Mouse (Mus musculus): ENCODE measurements around the gene Tnrc6c. TPM values are rescaled to one million over a fixed set of nuclear protein-coding genes. Genes with fewer than 3 reads are reported as not detected.

The Tnrc6c gene
- polyA plus RNA-seq, 1 experiment from 2014 or later, result 12.6 TPM

DNA sequence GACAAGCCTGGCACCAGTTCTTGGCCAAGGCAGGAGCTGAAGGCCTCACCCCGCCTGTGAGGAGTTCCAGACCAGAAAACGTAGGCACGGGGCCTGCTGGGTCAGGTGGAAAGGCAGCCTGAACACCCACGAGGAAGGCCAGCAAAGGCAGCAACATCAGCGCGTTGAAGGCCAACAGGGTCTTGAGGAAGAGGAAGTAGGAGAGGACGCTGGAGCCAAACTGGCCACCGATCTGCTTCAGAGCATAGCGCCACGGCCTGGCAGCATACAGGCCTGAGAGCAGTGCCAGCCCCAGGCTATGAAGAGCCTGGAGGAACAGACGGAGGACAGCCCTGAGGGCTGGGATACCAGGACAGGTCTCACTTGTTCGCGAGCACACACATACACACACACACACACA, 121.5 kb downstream of the Tnrc6c start:
- ATAC-seq (replicated peaks; ENCODE audit: low FRiP score, low TSS enrichment, low read depth) (no peak), DNase-seq (ENCODE audit: low spot score) (no peak)
- H3K4me1 ChIP-seq (replicated peaks; ENCODE audit: control insufficient read depth, insufficient read depth, low read length), result peaks cover 13% of the 10 kb centered on the region
- 90% methylated on average over 13 of the region's 13 CpGs for WGBS
- H3K9me3 ChIP-seq (ENCODE audit: control insufficient read depth, low read length), result no peaks in the 10 kb centered on the region
- no peaks in the 10 kb centered on the region for H3K27me3 ChIP-seq (replicated peaks; ENCODE audit: control insufficient read depth, insufficient read depth, low read length)
- H3K4me2 ChIP-seq (ENCODE audit: low read length), result no peak overlapping the region
- no peak overlapping the region for H3K4me3 ChIP-seq (ENCODE audit: low read depth, low read length)
- H3K27ac ChIP-seq (ENCODE audit: low read depth), result no peak overlapping the region
- H3K9ac ChIP-seq (ENCODE audit: low read length), result no peak overlapping the region
- H3K36me3 ChIP-seq (ENCODE audit: control insufficient read depth, insufficient read depth, low read length), result peaks cover 14% of the 10 kb centered on the region; the same call in 1 of the 2 replicates

DNA sequence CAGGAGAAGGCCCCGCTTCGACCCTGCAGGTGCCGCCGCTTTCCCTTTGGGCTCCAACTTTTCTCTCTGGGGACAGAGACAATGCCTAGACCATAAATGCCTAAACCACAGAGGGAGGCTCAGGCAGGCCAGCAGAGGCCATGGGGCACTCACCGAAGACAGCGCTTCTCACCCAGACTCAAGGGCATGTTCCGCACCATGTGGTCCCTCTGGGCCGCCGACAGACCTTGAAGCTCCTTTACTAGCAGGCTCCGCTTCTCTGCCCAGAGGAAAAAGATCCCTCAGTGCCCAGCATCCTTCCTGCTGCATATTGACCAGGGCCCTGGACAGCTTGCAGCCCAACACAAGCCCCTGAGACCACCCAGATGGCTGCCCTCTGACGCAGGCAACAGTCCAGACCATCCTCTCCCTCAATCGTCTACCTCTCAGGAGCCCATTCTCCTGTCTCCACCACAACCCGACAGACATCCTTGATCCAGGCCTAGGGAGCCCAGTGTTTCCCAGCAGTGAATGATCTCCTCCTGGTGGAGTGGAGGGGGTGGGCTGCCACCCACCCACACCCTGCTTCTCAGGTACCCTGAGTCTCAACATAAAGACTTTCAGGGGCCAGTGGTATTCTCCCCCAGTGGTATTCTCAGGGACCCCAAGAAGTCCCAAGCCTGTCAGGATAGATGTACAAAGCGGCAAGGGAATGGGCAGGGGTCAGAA, 122.2 kb downstream of the Tnrc6c start:
- Histone ChIP-seq H3K4me2 (ENCODE audit: low read length) (no peak overlapping the region), H3K9me3 (ENCODE audit: control insufficient read depth, low read length) (no peaks in the 10 kb centered on the region), H3K4me3 (ENCODE audit: low read depth, low read length) (no peak overlapping the region), H3K9ac (ENCODE audit: low read length) (no peak overlapping the region), H3K27ac (ENCODE audit: low read depth) (no peak overlapping the region), H3K36me3 (ENCODE audit: control insufficient read depth, insufficient read depth, low read length) (peaks cover 14% of the 10 kb centered on the region; the same call in 1 of the 2 replicates), H3K4me1 (replicated peaks; ENCODE audit: control insufficient read depth, insufficient read depth, low read length) (peaks cover 20% of the 10 kb centered on the region), H3K27me3 (replicated peaks; ENCODE audit: control insufficient read depth, insufficient read depth, low read length) (no peaks in the 10 kb centered on the region)
- no peak for DNase-seq (ENCODE audit: low spot score)
- ATAC-seq (replicated peaks; ENCODE audit: low FRiP score, low TSS enrichment, low read depth), result no peak
- 91% methylated on average over 14 of the region's 14 CpGs for WGBS

DNA sequence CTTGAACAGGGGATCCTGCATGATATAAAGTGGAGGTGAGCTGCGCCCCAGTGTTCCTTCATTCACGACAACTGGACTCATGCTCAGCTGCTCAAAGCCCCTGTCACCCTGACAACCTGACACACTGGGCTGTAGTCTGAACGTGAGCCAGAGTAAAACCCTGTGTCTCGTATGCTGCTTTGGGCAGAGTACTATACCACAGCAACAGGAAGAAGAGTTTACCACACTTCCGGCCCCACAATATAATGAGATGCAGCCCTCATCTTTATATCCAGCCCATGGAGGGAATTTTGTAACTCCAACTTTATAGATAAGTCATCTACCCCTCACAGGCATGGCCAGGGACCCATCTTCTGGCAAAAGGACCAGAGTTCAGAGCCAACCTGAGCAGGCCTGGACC, 123.0 kb downstream of the Tnrc6c start:
- Histone ChIP-seq H3K4me1 (replicated peaks; ENCODE audit: control insufficient read depth, insufficient read depth, low read length) (peaks cover 27% of the 10 kb centered on the region), H3K4me3 (ENCODE audit: low read depth, low read length) (no peak overlapping the region), H3K36me3 (ENCODE audit: control insufficient read depth, insufficient read depth, low read length) (peaks cover 14% of the 10 kb centered on the region; the same call in 1 of the 2 replicates), H3K4me2 (ENCODE audit: low read length) (no peak overlapping the region), H3K9me3 (ENCODE audit: control insufficient read depth, low read length) (no peaks in the 10 kb centered on the region), H3K27ac (ENCODE audit: low read depth) (no peak overlapping the region), H3K27me3 (replicated peaks; ENCODE audit: control insufficient read depth, insufficient read depth, low read length) (no peaks in the 10 kb centered on the region), H3K9ac (ENCODE audit: low read length) (no peak overlapping the region)
- no peak for DNase-seq (ENCODE audit: low spot score)
- WGBS, result 84% methylated on average over 5 of the region's 5 CpGs
- ATAC-seq (replicated peaks; ENCODE audit: low FRiP score, low TSS enrichment, low read depth), result no peak

DNA sequence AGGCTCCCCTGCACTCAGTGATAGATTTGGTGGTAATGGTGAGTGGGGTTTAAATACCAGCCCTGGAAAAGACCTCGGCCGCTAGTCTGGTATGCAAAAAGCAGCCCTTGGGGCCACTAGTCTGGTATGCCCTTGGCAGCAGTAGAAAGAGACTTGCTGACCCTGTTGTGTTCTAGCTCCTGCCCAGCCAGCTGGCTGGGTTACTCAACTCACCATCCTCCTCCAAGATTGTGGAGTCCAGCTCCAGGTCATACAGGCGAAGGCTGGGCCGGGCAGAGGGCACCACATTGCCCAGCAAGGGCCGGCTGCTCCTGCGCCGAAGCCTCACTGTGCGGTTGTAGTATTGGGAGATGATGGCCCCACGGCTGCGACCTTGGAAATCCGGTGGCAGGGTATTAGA, 123.9 kb downstream of the Tnrc6c start:
- H3K4me2 ChIP-seq (ENCODE audit: low read length), result no peak overlapping the region
- no peak overlapping the region for H3K9ac ChIP-seq (ENCODE audit: low read length)
- no peaks in the 10 kb centered on the region for H3K27me3 ChIP-seq (replicated peaks; ENCODE audit: control insufficient read depth, insufficient read depth, low read length)
- H3K4me1 ChIP-seq (replicated peaks; ENCODE audit: control insufficient read depth, insufficient read depth, low read length), result peaks cover 32% of the 10 kb centered on the region
- no peak for ATAC-seq (replicated peaks; ENCODE audit: low FRiP score, low TSS enrichment, low read depth)
- 92% methylated on average over 11 of the region's 11 CpGs for WGBS
- DNase-seq (ENCODE audit: low spot score), result no peak
- H3K27ac ChIP-seq (ENCODE audit: low read depth), result no peak overlapping the region
- H3K9me3 ChIP-seq (ENCODE audit: control insufficient read depth, low read length), result no peaks in the 10 kb centered on the region
- no peak overlapping the region for H3K4me3 ChIP-seq (ENCODE audit: low read depth, low read length)
- H3K36me3 ChIP-seq (ENCODE audit: control insufficient read depth, insufficient read depth, low read length), result 0 out of 2 replicates have a peak, but pooled peaks cover 9% of the 10 kb centered on the region

DNA sequence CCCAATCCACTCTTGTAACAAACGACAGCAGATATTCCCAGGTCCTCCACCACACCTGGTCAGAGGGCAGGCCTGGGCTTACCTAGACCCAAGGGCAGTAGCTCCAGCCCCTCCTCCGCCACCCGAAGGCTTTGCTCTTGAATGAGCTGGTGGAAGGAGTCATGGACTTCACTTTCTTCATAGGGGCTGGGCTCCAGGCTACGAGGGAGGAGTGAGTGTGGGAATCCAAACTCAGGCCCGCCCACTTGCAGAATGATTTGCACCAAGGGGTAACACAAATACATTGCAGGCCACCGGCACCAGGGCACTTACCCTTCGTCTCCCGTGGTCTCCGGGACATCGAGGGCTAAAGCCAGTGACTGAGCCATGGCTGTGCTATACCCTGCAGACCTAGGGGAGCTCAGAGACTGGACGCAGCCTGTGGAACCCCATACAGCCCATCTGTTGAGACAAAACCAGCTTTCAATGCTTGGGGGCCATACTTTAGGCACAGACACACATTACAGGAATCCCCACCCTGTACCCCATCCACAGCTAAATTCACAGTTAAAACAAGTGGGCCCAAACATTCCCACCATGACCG, 124.9 kb downstream of the Tnrc6c start:
- Histone ChIP-seq H3K4me1 (replicated peaks; ENCODE audit: control insufficient read depth, insufficient read depth, low read length) (peaks cover 32% of the 10 kb centered on the region), H3K9me3 (ENCODE audit: control insufficient read depth, low read length) (no peaks in the 10 kb centered on the region), H3K4me2 (ENCODE audit: low read length) (peak overlapping the region; percentile 89), H3K36me3 (ENCODE audit: control insufficient read depth, insufficient read depth, low read length) (0 out of 2 replicates have a peak, but pooled peaks cover 7% of the 10 kb centered on the region), H3K27me3 (replicated peaks; ENCODE audit: control insufficient read depth, insufficient read depth, low read length) (no peaks in the 10 kb centered on the region), H3K9ac (ENCODE audit: low read length) (peak overlapping the region; percentile 56), H3K4me3 (ENCODE audit: low read depth, low read length) (peak overlapping the region; percentile 44), H3K27ac (ENCODE audit: low read depth) (peak overlapping the region; percentile 83)
- ATAC-seq (replicated peaks; ENCODE audit: low FRiP score, low TSS enrichment, low read depth), result no peak
- WGBS, result 41% methylated on average over 12 of the region's 12 CpGs
- DNase-seq (ENCODE audit: low spot score), result peak; percentile 64

DNA sequence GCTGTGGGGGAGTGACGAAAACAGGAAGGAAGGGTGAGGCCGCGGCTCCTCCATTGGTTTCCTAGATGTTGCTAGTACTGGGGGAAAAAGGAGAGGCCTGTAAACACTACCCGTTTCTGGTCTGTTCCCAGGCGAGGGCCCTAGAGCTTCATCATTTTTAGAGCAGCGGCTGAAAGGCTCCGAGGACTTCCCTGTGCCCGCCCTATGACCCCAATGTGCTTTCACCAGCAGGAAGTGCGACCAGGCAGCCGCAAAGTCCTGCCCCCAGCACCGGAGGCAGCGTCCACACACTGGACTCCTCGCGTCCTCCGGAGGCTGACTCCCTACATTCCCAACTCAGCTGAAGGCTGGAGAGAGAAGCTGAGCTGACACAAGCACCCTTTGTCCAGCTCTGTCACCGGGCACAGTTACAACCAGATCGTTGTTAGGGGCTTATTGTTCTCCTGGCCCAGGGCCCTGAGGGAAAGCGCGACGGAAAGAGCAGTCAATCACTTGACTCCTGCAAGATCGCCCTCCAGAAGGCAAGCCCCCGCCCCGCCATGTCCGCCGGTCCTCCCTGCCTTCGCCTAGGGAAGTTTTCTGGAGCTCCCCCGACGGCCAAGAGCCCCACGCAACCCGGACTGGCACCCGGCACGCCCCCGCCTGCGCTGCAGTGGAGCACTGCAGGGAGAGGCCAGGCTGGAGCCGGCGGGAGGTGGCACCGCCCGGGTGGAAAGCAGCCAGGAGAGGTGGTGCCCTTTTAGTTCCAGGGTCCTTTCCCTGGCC, 125.5 kb downstream of the Tnrc6c start:
- H3K27ac ChIP-seq (ENCODE audit: low read depth), result peak overlapping the region; percentile 83
- peak; percentile 24 for ATAC-seq (replicated peaks; ENCODE audit: low FRiP score, low TSS enrichment, low read depth)
- 0 out of 2 replicates have a peak, but pooled peaks cover 4% of the 10 kb centered on the region for H3K36me3 ChIP-seq (ENCODE audit: control insufficient read depth, insufficient read depth, low read length)
- peak; percentile 82 for DNase-seq (ENCODE audit: low spot score)
- H3K9me3 ChIP-seq (ENCODE audit: control insufficient read depth, low read length), result no peaks in the 10 kb centered on the region
- H3K4me2 ChIP-seq (ENCODE audit: low read length), result peak overlapping the region; percentile 89
- H3K9ac ChIP-seq (ENCODE audit: low read length), result peak overlapping the region; percentile 56
- 4% methylated on average over 38 of the region's 38 CpGs for WGBS
- no peaks in the 10 kb centered on the region for H3K27me3 ChIP-seq (replicated peaks; ENCODE audit: control insufficient read depth, insufficient read depth, low read length)
- H3K4me3 ChIP-seq (ENCODE audit: low read depth, low read length), result peak overlapping the region; percentile 44
- H3K4me1 ChIP-seq (replicated peaks; ENCODE audit: control insufficient read depth, insufficient read depth, low read length), result peaks cover 32% of the 10 kb centered on the region

DNA sequence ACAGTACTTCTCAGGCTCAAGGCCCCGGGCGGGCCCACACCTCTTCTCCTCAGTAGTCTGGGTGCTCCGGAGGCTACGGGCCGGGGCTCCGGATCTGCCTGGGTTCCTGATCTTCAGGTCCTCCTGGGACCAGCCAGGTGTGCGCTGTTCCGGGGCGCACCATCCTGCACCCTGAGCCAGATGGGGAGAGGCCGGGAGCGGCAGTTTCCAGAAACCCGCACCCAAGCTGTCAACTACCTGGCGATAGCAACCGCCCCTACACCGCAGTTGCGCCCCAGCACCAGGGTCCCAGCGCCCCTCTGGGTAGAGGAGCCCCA, 126.1 kb downstream of the Tnrc6c start:
- Histone ChIP-seq H3K9ac (ENCODE audit: low read length) (peak overlapping the region; percentile 56), H3K9me3 (ENCODE audit: control insufficient read depth, low read length) (no peaks in the 10 kb centered on the region)
- WGBS, result 1% methylated on average over 16 of the region's 17 CpGs

DNA sequence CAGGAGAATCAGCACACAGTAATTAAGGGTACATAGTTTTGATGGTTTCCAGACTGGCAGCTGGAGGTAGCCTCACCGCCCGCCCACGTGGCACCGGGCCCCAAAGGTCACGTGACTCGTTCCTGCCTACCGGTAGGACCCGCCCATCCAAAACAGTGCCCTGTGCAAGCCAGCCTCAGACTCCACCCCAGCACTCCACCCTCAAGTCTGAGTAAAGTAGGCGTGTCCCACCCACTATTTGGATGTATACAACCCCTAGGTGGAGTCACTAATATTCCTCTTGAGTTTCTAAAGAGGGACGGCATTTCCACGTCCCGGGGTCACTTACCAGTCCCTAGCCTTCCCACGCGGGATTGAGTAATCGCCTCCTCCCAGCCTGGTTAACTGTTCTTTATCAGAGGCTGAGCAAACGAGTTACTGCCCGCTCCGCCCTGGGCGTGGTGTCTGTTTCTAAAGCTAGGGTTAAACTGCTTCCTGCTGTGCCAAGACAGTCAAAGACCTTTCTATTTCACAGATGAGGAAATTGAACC, 126.6 kb downstream of the Tnrc6c start:
- Histone ChIP-seq H3K27me3 (replicated peaks; ENCODE audit: control insufficient read depth, insufficient read depth, low read length) (no peaks in the 10 kb centered on the region), H3K4me1 (replicated peaks; ENCODE audit: control insufficient read depth, insufficient read depth, low read length) (peaks cover 32% of the 10 kb centered on the region), H3K9me3 (ENCODE audit: control insufficient read depth, low read length) (no peaks in the 10 kb centered on the region), H3K4me3 (ENCODE audit: low read depth, low read length) (peak overlapping the region; percentile 44), H3K27ac (ENCODE audit: low read depth) (peak overlapping the region; percentile 83), H3K4me2 (ENCODE audit: low read length) (peak overlapping the region; percentile 89), H3K36me3 (ENCODE audit: control insufficient read depth, insufficient read depth, low read length) (0 out of 2 replicates have a peak, but pooled peaks cover 4% of the 10 kb centered on the region), H3K9ac (ENCODE audit: low read length) (peak overlapping the region; percentile 56)
- under 1% methylated on average over 19 of the region's 19 CpGs for WGBS
- ATAC-seq (replicated peaks; ENCODE audit: low FRiP score, low TSS enrichment, low read depth) (peak; percentile 78), DNase-seq (ENCODE audit: low spot score) (peak; percentile 86)

More for the DNA sequence above, 126.1 kb downstream of the Tnrc6c start:
- Histone ChIP-seq H3K4me3 (ENCODE audit: low read depth, low read length) (peak overlapping the region; percentile 44), H3K4me1 (replicated peaks; ENCODE audit: control insufficient read depth, insufficient read depth, low read length) (peaks cover 32% of the 10 kb centered on the region), H3K27me3 (replicated peaks; ENCODE audit: control insufficient read depth, insufficient read depth, low read length) (no peaks in the 10 kb centered on the region), H3K4me2 (ENCODE audit: low read length) (peak overlapping the region; percentile 89), H3K27ac (ENCODE audit: low read depth) (peak overlapping the region; percentile 83), H3K36me3 (ENCODE audit: control insufficient read depth, insufficient read depth, low read length) (0 out of 2 replicates have a peak, but pooled peaks cover 4% of the 10 kb centered on the region)
- ATAC-seq (replicated peaks; ENCODE audit: low FRiP score, low TSS enrichment, low read depth), result peak; percentile 28
- no peak for DNase-seq (ENCODE audit: low spot score)

Data from intestine, embryonic 14.5 days (tissue).